9 mouse cellular contexts compared by ENCODE assay signal in the genomic region with DNA sequence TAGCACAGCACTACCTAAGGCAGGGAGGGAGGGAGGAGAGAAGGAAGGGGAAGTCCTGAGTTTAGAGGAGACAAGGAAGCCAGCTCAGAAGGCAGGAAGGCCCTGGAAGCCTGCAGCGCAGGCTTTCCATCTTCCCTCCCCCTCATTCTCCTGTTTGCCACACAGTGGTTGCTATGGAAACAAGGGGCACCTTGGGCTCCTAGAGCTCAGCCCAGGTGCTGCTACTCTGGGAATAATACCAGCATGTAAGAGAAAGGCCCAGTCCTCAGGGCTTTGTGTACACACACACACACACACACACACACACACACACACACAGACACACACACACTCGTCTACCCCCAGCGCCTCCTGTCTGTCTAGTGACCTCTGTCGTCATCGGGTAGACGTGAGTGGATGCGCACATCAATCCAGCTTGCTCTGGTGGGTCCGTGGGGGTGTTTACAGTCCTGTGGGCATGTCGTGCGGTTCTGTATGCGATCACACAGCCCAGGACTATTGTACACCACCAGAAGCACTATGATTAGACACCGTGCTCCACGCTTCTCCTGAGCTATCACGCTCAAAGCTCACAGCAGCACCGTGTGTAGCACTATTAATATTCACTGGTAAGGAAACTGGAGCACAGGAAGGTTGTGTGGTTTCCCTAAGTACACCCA. TPM values are rescaled to one million over a fixed set of nuclear protein-coding genes. Genes with fewer than 3 reads are reported as not detected.
DNase-seq lines count a peak whose midpoint lies in the region; ATAC-seq and TF ChIP-seq lines count a peak whose summit lies in the region.
"Had no signal": no experiment of that assay in that cellular context is flagged by ENCODE, and none has a peak within 500 bp of the region (broad histone marks: within the 10 kb centered on the region; RNA-seq: fewer than 3 reads in every experiment).

No protein-coding gene starts in this region.

- H3K27ac ChIP-seq in layer of hippocampus, adult 2 months = peak overlapping the region; percentile 51
- H3K27ac ChIP-seq in MEL (ENCODE audit: control insufficient read depth, low read depth, low read length) = peak overlapping the region; percentile 69
- peak overlapping the region; percentile 56 for H3K27ac ChIP-seq in forebrain, embryonic 16.5 days (ENCODE audit: low read length)
- H3K27ac ChIP-seq: limb, embryonic 15.5 days had no signal

- H3K4me2 ChIP-seq in forebrain, embryonic 16.5 days (ENCODE audit: low read length) = no peak overlapping the region
- H3K4me2 ChIP-seq: limb, embryonic 15.5 days had no signal

- H3K79me2 ChIP-seq in MEL (ENCODE audit: control insufficient read depth, insufficient read depth, low read length, poor library complexity) = no peaks in the 10 kb centered on the region

- H3K9me3 ChIP-seq in MEL (replicated peaks; ENCODE audit: insufficient read depth, low read length) = no peaks in the 10 kb centered on the region
- H3K9me3 ChIP-seq in forebrain, embryonic 16.5 days (ENCODE audit: control insufficient read depth, low read length) = no peaks in the 10 kb centered on the region
- H3K9me3 ChIP-seq: limb, embryonic 15.5 days had no signal

- intact Hi-C loops in gastrocnemius, postnatal 14 days (cut with DNase I; ENCODE audit: low total_unique reads) = no loop called here

- H3K27me3 ChIP-seq in MEL (ENCODE audit: control insufficient read depth in 1 of 2, insufficient read depth in 2 of 2, low read length in 2 of 2) = no peaks in the 10 kb centered on the region
- no peaks in the 10 kb centered on the region for H3K27me3 ChIP-seq in forebrain, embryonic 16.5 days (replicated peaks; ENCODE audit: control insufficient read depth, insufficient read depth, low read length)
- H3K27me3 ChIP-seq: limb, embryonic 15.5 days had no signal

- TF ChIP-seq CTCF in layer of hippocampus, adult 2 months (conservative IDR thresholded peaks at IDR 0.05) = no peak
- TF ChIP-seq CTCF in MEL (IDR thresholded peaks at IDR 0.05 in 2 of 3, conservative IDR thresholded peaks at IDR 0.05 in 1 of 3; ENCODE audit: control insufficient read depth in 1 of 3, insufficient read depth in 1 of 3, low read depth in 2 of 3, low read length in 3 of 3, poor library complexity in 1 of 3, severe bottlenecking in 1 of 3) = no peak

- H3K36me3 ChIP-seq in MEL (ENCODE audit: control insufficient read depth in 1 of 2, insufficient read depth in 2 of 2, low read length in 2 of 2) = peaks cover 0 to 39% of the 10 kb centered on the region in 2 experiments; a peak in 2 of 4 replicates
- no peaks in the 10 kb centered on the region for H3K36me3 ChIP-seq in forebrain, embryonic 16.5 days (ENCODE audit: control insufficient read depth, insufficient read depth)
- H3K36me3 ChIP-seq: limb, embryonic 15.5 days had no signal

- ATAC-seq in forebrain, embryonic 16.5 days = peak; percentile 79

- TF ChIP-seq EP300 in MEL (IDR thresholded peaks at IDR 0.05; ENCODE audit: low read depth in 1 of 2, low read length in 2 of 2) = no peak

- H3K9ac ChIP-seq in MEL (ENCODE audit: control insufficient read depth, low read depth, low read length, poor library complexity, severe bottlenecking) = no peak overlapping the region
- no peak overlapping the region for H3K9ac ChIP-seq in forebrain, embryonic 16.5 days (replicated peaks; ENCODE audit: low read depth, low read length)
- H3K9ac ChIP-seq: limb, embryonic 15.5 days had no signal

- TF ChIP-seq RAD21 in MEL (IDR thresholded peaks at IDR 0.05; ENCODE audit: low read depth, low read length) = no peak

- no peak overlapping the region for H3K4me3 ChIP-seq in layer of hippocampus, adult 2 months
- H3K4me3 ChIP-seq in MEL (ENCODE audit: control insufficient read depth in 1 of 2, insufficient read depth in 1 of 2, low read depth in 2 of 2, low read length in 2 of 2) = no peak overlapping the region
- no peak overlapping the region for H3K4me3 ChIP-seq in forebrain, embryonic 16.5 days (replicated peaks; ENCODE audit: low read length)
- H3K4me3 ChIP-seq: limb, embryonic 15.5 days had no signal

- WGBS in forebrain, embryonic 16.5 days = 33% methylated on average over 15 of the region's 15 CpGs

- peaks cover 38 to 56% of the 10 kb centered on the region in 2 experiments for H3K4me1 ChIP-seq in MEL (ENCODE audit: control insufficient read depth in 1 of 2, insufficient read depth in 2 of 2, low read length in 2 of 2)
- H3K4me1 ChIP-seq in forebrain, embryonic 16.5 days (replicated peaks; ENCODE audit: control insufficient read depth, insufficient read depth, low read length) = peaks cover 12% of the 10 kb centered on the region

- TF ChIP-seq POLR2A in MEL (IDR thresholded peaks at IDR 0.05; ENCODE audit: control insufficient read depth in 1 of 2, insufficient read depth in 1 of 2, low read depth in 1 of 2, low read length in 2 of 2, poor library complexity in 1 of 2) = no peak

- DNase-seq in layer of hippocampus, adult 2 months (ENCODE audit: low spot score in 2 of 2) = no peak
- DNase-seq in layer of hippocampus, adult 8-10 months (ENCODE audit: low spot score in 2 of 2) = no peak
- no peak for DNase-seq in MEL (ENCODE audit: low read depth, low spot score)
- peak; percentile 58 for DNase-seq in mesoderm, embryonic 11.5 days (ENCODE audit: low read depth, low spot score)
- DNase-seq in spleen, postnatal 14 days (ENCODE audit: low spot score in 2 of 2) = no peak
- no peak for DNase-seq in gastrocnemius, postnatal 14 days
- DNase-seq in cerebellum, adult 8-10 months = no peak

TF ChIP-seq in MEL, 35 proteins besides CTCF, POLR2A, EP300 and RAD21:
- TF ChIP-seq MAX (IDR thresholded peaks at IDR 0.05; ENCODE audit: low read length) = no peak
- TF ChIP-seq TBP (IDR thresholded peaks at IDR 0.05; ENCODE audit: low read depth, low read length) = no peak
- no peak for TF ChIP-seq CHD2 (IDR thresholded peaks at IDR 0.05; ENCODE audit: low read length)
- 0 out of 2 replicates have a peak, but pooled peaks have one; percentile 18 for TF ChIP-seq SIN3A (IDR thresholded peaks at IDR 0.05; ENCODE audit: low read length)
- TF ChIP-seq MXI1 (IDR thresholded peaks at IDR 0.05; ENCODE audit: low read depth, low read length) = no peak

RNA-seq across cellular contexts. Expression of a gene that starts 55.9 kb away (rescaled TPM):
- 100 to 1,000 TPM; 129 to 135 TPM for total RNA-seq in layer of hippocampus, adult 2 months (2021)
- total RNA-seq in layer of hippocampus, adult 8-10 months (2022) = 100 to 1,000 TPM; 115 to 147 (median 127) TPM
- total RNA-seq in MEL (2012; rRNA removed) = 10.1 and 13.2 TPM in 2 replicates
- 1 to 10 TPM in 1 of 2 experiments, not detected in 1; 5.8 TPM for polyA plus RNA-seq in MEL (2012; ENCODE audit: insufficient read depth in 1 of 2, insufficient read length in 2 of 2, low read depth in 1 of 2, low replicate concordance in 2 of 2, missing spikeins in 1 of 2)
- 10.7 and 12.9 TPM in 2 replicates for polyA plus RNA-seq in forebrain, embryonic 16.5 days (2015; fragmentation: Nextera tagmentation; extraction: Ambion mirVana)
- total RNA-seq in gastrocnemius, postnatal 14 days (2021) = 1 to 10 TPM; 9.9 to 10.0 TPM
